Mouse (Mus musculus): ENCODE data around the gene Tubb1.

- TF ChIP-seq POLR2A (IDR thresholded peaks at IDR 0.05; ENCODE audit: insufficient read depth, low read depth, low read length) (no peak), CTCF (IDR thresholded peaks at IDR 0.05; ENCODE audit: insufficient read depth, low read depth, low read length) (no peak)
Observed at GRCm38 (mm10) chr2:174441898-174442297, 8.6 kb upstream of the Tubb1 start.
